Mouse (Mus musculus) embryonic facial prominence, embryonic 12.5 days (tissue): ENCODE measurements around the gene Draxin. TPM values are rescaled to one million over a fixed set of nuclear protein-coding genes. Genes with fewer than 3 reads are reported as not detected.

Experiments
- ATAC-seq: fragments of 200-750 bp; cut with Nextera tagmentation; 2 replicates; pipeline ENCODE4 v1.8.0; 2017; ENCODE audit not compliant: insufficient number of reproducible peaks, insufficient read depth, low FRiP score, low TSS enrichment
- H3K27ac ChIP-seq: fragments of 300-500 bp; sonication (generic); 2 replicates; pipeline ENCODE4 v1.5.1; 2016; ENCODE audit warnings: mild to moderate bottlenecking
- H3K27me3 ChIP-seq: fragments of 300-500 bp; sonication (generic); 2 replicates; pipeline ENCODE4 v1.6.1; 2016; ENCODE audit warnings: mild to moderate bottlenecking, moderate library complexity
- H3K36me3 ChIP-seq: fragments of 300-500 bp; sonication (generic); 2 replicates; pipeline ENCODE4 v1.6.1; 2016; ENCODE audit warnings: mild to moderate bottlenecking
- H3K4me1 ChIP-seq: fragments of 300-500 bp; sonication (generic); 2 replicates; pipeline ENCODE4 v1.6.1; 2016
- H3K4me2 ChIP-seq: fragments of 300-500 bp; sonication (generic); replicated peaks from 2 replicates; pipeline ENCODE4 v1.6.1; 2016; ENCODE audit warnings: mild to moderate bottlenecking, moderate library complexity
- H3K4me3 ChIP-seq: fragments of 300-500 bp; sonication (generic); 2 replicates; pipeline ENCODE4 v1.5.1; 2016; ENCODE audit warnings: mild to moderate bottlenecking
- H3K9ac ChIP-seq: fragments of 300-500 bp; sonication (generic); 2 replicates; pipeline ENCODE4 v1.6.1; 2016; ENCODE audit warnings: mild to moderate bottlenecking, moderate library complexity
- H3K9me3 ChIP-seq: fragments of 300-500 bp; sonication (generic); 2 replicates; pipeline ENCODE4 v1.6.1; 2016; ENCODE audit warnings: mild to moderate bottlenecking, moderate library complexity
- WGBS: fragments of 180-500 bp; shearing (Covaris S2); methylation state at CpG from one replicate; pipeline ENCODE4 v1.1.7; 2016; 5-methylcytosine and 5-hydroxymethylcytosine counted together
- polyA plus RNA-seq: library from polyadenylated mRNA; unstranded; fragments of >200 nt; fragmentation: Nextera tagmentation; extraction: Ambion mirVana; gene quantifications from 2 replicates; pipeline ENCODE4 v1.2.1, GENCODE M21; 2016

Draxin gene
- polyA plus RNA-seq, 1 experiment from 2014 or later = 1.7 TPM

DNA sequence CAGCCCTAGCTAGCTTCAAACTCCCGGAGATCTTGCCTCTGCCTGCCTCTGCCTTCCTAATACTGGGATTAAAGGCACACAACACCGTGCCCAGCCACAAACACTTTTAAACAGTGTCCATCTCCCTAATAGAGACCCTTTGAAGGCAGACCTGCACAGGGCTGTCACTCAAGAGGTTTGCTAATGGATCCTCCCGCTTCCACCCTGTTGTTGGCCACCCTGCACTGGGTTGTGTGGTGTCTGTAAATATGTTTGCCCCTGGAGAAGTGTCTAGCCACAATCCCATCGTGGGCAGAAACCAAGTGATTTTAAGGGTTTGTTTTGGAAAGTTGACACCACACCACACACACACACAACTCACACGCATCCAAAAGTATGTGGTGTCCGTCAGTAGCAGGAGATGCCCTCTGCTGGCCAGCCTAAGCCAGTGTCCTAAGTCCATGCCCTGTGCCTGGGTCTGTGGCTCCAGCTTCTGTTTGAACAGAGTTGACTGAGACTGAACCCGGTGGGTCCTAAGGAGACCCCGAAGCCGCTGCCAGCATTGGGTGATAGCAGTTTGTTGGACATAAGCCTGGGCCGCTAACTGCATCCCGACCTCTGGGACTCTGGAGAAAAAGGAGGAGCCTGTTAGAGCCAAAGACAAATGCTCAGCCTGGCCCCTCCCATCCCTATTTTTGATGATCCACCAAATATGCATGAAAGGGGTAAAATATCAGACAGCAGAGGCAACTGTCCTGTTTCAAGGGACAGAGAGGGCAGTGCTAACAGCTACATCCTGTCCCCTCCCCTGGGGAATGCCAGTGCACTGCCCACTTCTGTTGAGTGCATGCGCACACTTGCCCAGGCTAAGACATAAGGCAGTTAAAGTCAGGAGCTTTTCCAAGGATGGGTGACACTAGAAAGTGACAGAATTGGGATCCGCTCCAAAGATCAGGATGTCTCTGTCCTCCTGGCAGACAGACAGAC lies 70.1 kb downstream of the Draxin start:
- no peaks in the 10 kb centered on the region for H3K9me3 ChIP-seq
- no peak overlapping the region for H3K4me3 ChIP-seq
- H3K4me1 ChIP-seq = no peaks in the 10 kb centered on the region
- WGBS = 55% methylated on average over 13 of the region's 13 CpGs
- H3K27me3 ChIP-seq = no peaks in the 10 kb centered on the region
- H3K9ac ChIP-seq = no peak overlapping the region
- H3K27ac ChIP-seq = no peak overlapping the region
- no peak overlapping the region for H3K4me2 ChIP-seq
- 0 out of 2 replicates have a peak, but pooled peaks have one; percentile 39 for ATAC-seq
- H3K36me3 ChIP-seq = peaks cover 32% of the 10 kb centered on the region

DNA sequence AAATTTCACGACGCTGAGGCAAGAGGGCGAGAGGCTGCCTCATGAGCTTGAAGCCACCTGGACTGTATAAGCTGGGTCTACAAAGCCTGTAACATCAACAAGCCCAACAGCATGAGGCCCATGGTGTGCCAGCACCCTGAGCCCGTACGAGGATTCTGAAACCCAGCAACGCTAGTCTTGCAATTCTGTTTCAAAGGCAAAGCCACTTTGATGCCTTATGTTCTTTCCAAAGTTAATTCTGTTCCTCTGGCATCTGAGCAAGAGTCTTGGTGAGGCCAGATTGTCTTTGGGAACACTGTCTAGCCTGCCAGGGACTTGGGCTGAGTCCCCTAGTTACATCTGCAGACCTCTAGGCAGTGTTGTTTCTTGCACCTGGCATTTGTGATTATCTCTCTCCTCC lies 71.5 kb downstream of the Draxin start:
- Histone ChIP-seq H3K9ac (no peak overlapping the region), H3K27ac (no peak overlapping the region), H3K27me3 (no peaks in the 10 kb centered on the region), H3K4me2 (no peak overlapping the region), H3K9me3 (no peaks in the 10 kb centered on the region), H3K36me3 (peaks cover 45% of the 10 kb centered on the region), H3K4me3 (no peak overlapping the region), H3K4me1 (no peaks in the 10 kb centered on the region)
- WGBS = 88% methylated on average over 6 of the region's 6 CpGs
- ATAC-seq = no peak

DNA sequence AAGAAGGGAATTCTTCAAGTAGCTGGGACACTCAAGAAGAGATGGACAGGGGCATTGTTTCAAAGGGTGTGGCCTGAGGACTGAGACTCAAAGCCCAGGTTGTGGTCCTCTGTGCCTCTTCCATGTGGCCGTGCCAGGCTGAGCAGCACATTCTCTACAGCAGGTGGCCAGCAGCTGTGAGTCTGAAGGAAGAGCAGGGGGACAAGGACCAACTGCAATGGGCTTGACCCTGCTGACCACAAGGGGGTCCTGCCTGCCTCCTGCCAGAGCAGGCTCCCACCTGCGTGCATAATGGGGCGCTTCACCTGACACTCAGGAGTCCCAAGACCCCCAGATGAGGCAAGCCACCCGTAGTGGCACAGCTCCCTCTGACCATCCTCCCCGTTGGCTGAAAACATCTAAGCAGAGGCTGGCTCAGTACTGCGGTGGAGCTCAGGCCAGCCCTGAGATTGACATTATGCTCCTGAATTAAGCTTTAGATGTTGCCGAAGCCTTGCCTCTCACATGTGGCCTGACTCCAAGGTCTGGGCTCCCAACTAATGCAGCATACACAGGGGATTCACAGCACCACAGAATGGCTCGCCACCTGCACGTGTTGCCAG lies 72.2 kb downstream of the Draxin start:
- H3K9ac ChIP-seq = no peak overlapping the region
- no peak for ATAC-seq
- no peaks in the 10 kb centered on the region for H3K27me3 ChIP-seq
- 89% methylated on average over 9 of the region's 9 CpGs for WGBS
- H3K4me1 ChIP-seq = no peaks in the 10 kb centered on the region
- peaks cover 52% of the 10 kb centered on the region for H3K36me3 ChIP-seq
- no peak overlapping the region for H3K4me3 ChIP-seq
- no peak overlapping the region for H3K4me2 ChIP-seq
- H3K27ac ChIP-seq = no peak overlapping the region
- H3K9me3 ChIP-seq = no peaks in the 10 kb centered on the region

DNA sequence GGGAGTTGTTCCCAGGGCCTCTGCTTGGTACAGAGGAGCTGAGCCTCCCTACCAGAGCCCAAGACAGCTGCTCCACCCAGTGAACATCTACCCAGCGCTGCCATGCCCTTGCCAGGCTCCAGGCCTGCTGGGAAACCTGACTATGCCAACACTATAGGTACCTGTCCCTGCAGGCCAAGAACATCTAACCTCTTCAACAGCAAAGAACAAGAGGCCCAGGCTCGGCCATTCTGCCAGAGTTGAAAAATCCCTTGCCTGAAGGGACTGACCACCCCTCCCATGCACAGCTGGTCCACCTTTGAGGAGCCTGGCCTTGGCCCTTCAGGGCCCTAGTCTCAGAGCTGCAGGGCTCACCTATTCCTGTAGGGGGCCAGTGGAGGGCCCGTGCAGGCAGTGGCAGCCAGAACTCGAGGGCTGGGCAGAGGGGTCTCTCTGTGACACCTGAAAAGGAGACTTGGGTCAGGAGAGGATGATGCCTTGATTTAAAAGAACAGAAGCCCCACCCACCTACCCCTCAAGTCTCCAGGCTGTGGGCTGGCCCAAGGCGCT lies 72.8 kb downstream of the Draxin start:
- no peaks in the 10 kb centered on the region for H3K9me3 ChIP-seq
- no peaks in the 10 kb centered on the region for H3K27me3 ChIP-seq
- H3K4me3 ChIP-seq = no peak overlapping the region
- ATAC-seq = no peak
- peaks cover 58% of the 10 kb centered on the region for H3K36me3 ChIP-seq
- H3K9ac ChIP-seq = no peak overlapping the region
- H3K4me2 ChIP-seq = no peak overlapping the region
- WGBS = 61% methylated on average over 5 of the region's 5 CpGs
- H3K4me1 ChIP-seq = no peaks in the 10 kb centered on the region
- no peak overlapping the region for H3K27ac ChIP-seq

DNA sequence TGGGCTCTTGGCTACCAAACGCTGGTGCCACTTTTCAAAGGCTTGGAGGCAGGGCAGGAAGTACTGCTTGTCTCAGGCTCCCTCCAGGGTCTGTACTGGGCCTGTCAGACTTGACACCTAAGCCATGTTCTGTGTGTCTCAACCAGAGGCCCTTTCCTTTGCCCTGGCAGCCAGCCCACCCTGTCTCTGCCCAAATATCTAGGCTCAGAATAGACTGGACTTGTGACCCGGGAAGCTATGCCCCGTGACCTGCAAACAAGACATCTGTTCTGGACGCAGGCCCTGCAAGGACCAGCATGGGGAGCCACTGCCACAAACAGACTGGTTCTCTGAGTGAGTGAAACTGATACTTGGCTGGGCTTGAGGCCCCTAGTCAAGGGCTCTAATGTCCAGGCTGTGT lies 73.7 kb downstream of the Draxin start:
- ATAC-seq = no peak
- Histone ChIP-seq H3K4me2 (no peak overlapping the region), H3K27ac (no peak overlapping the region), H3K27me3 (no peaks in the 10 kb centered on the region), H3K4me1 (no peaks in the 10 kb centered on the region), H3K4me3 (no peak overlapping the region), H3K9ac (no peak overlapping the region), H3K9me3 (no peaks in the 10 kb centered on the region), H3K36me3 (peaks cover 67% of the 10 kb centered on the region)
- WGBS = 83% methylated on average over 4 of the region's 4 CpGs

DNA sequence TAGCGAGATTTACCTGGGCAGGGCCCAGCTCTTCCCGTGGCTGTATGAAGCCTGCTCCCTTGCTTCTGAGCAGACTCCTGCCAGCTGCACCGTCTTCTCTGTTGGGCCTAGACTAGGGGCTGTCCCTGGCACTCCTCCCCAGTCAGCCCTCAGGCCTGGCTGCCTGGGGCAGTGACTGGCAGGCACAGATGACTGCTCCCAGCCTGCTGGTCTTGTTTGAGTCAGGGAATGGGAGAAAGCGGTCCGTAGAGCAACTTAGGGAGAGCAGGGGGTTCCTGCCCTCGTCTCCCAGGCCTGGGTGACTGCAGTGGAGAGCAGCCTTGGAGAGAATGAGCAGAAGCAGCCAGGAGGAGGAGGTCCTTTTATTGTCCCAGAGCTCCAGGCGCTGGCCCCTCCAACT lies 74.3 kb downstream of the Draxin start:
- Histone ChIP-seq H3K9ac (no peak overlapping the region), H3K36me3 (peaks cover 73% of the 10 kb centered on the region)

DNA sequence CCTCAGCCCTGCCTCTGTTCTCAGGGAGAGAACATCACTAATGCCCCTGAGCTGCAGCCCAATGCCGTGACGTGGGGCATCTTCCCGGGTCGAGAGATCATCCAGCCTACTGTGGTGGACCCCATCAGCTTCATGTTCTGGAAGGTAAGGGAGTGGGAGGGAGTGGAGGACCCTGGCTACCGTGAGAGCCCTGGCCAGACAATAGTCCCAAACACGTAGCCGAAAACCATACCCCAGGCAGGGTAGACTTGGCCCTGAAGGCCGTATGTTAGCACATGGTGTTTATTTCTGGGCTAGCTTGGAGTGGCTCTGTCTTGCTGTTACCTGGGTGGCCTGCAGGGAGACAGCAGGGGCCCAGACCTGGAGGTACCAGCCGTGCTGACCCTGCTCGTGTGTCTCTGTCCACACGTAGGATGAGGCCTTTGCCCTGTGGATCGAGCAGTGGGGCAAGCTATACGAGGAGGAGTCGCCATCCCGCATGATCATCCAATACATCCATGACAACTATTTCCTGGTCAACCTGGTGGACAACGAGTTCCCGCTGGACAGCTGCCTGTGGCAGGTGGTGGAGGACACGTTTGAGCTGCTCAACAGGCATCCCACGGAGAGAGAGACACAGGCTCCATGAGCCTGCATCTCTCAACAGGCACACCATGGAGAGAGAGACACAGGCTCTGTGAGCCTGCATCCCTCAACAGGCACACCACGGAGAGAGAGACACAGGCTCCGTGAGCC lies 75.4 kb downstream of the Draxin start:
- H3K9me3 ChIP-seq = no peaks in the 10 kb centered on the region
- no peaks in the 10 kb centered on the region for H3K4me1 ChIP-seq
- H3K9ac ChIP-seq = no peak overlapping the region
- WGBS = 93% methylated on average over 21 of the region's 21 CpGs
- H3K4me3 ChIP-seq = no peak overlapping the region
- no peaks in the 10 kb centered on the region for H3K27me3 ChIP-seq
- H3K27ac ChIP-seq = no peak overlapping the region
- ATAC-seq = no peak
- no peak overlapping the region for H3K4me2 ChIP-seq
- H3K36me3 ChIP-seq = peaks cover 84% of the 10 kb centered on the region

More for the DNA sequence above, 74.3 kb downstream of the Draxin start:
- H3K27ac ChIP-seq = no peak overlapping the region
- no peaks in the 10 kb centered on the region for H3K27me3 ChIP-seq
- no peak overlapping the region for H3K4me2 ChIP-seq
- H3K4me3 ChIP-seq = no peak overlapping the region
- H3K9me3 ChIP-seq = no peaks in the 10 kb centered on the region
- WGBS = 87% methylated on average over 7 of the region's 7 CpGs
- ATAC-seq = no peak
- no peaks in the 10 kb centered on the region for H3K4me1 ChIP-seq

DNA sequence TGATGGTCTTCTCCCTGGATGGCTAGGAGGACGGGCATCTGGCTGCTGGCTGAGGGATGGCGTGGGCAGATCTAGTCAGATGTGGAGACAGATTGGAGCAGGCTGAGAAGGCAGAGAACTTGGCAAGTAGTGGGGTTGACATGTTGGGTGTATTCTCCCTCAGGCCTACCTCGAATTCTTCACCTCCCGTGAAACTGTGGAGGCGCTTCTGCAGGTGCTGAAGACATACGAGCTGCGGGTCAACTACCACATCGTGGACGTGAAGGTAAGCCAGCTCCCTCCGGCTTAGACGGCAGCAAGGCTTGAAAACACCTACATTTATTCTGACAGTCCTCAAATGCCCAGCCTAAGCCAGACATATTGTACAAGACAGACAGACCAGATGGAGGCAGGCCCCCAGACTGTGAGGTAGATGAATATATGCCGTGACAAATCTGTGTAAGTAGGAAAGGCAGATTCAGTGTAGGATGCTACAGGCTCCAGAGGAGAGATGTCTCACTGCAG lies 77.0 kb downstream of the Draxin start:
- 92% methylated on average over 12 of the region's 12 CpGs for WGBS
- peaks cover 92% of the 10 kb centered on the region for H3K36me3 ChIP-seq
- no peaks in the 10 kb centered on the region for H3K9me3 ChIP-seq
- H3K4me1 ChIP-seq = no peaks in the 10 kb centered on the region
- ATAC-seq = no peak
- H3K4me3 ChIP-seq = no peak overlapping the region
- H3K9ac ChIP-seq = no peak overlapping the region
- H3K4me2 ChIP-seq = no peak overlapping the region
- no peak overlapping the region for H3K27ac ChIP-seq
- H3K27me3 ChIP-seq = no peaks in the 10 kb centered on the region

DNA sequence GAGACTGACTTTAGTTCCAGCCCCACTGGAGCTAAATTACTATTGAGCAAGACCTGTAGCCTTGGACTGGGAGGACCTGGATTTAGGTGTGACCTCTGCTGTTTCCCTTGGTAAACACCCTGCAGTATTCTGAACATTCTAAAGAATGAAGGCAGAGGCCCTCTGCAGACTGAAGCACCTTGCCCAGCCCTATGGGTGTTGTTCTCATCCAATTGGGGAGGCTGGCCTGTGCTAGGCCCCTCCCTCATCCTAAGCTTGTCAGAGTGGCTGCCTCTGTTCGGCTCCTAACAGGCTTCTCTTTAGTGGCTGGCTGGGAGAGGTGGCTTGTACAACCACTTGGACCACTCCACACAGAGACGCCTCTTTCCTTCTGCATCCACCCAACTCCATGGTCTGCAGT lies 77.5 kb downstream of the Draxin start:
- ATAC-seq = no peak
- H3K9ac ChIP-seq = no peak overlapping the region
- no peak overlapping the region for H3K4me3 ChIP-seq
- H3K27me3 ChIP-seq = no peaks in the 10 kb centered on the region
- H3K27ac ChIP-seq = no peak overlapping the region
- no peak overlapping the region for H3K4me2 ChIP-seq
- H3K36me3 ChIP-seq = peaks cover 92% of the 10 kb centered on the region
- 90% methylated on average over 2 of the region's 2 CpGs for WGBS
- H3K9me3 ChIP-seq = no peaks in the 10 kb centered on the region
- H3K4me1 ChIP-seq = no peaks in the 10 kb centered on the region

DNA sequence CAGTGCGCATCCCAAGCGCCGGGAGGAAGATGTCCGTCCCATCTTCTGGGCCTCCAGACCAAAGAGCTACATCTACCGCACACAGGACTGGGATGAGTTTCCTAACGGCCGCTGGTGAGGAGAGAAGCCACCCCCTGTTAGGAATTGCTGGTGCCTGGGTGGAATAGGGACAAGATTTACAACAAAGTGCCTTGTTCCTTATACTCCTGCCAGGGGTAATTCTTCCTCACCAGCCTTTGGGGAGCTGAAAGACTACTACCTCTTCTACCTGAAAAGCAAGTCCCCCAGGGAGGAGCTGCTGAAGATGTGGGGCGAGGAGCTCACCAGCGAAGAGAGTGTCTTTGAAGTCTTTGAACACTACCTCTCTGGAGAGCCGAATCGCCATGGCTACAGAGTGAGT lies 78.6 kb downstream of the Draxin start:
- Histone ChIP-seq H3K9me3 (no peaks in the 10 kb centered on the region), H3K4me3 (no peak overlapping the region), H3K36me3 (peaks cover 88% of the 10 kb centered on the region), H3K4me2 (no peak overlapping the region), H3K4me1 (no peaks in the 10 kb centered on the region), H3K9ac (no peak overlapping the region), H3K27ac (no peak overlapping the region), H3K27me3 (no peaks in the 10 kb centered on the region)
- 89% methylated on average over 11 of the region's 11 CpGs for WGBS
- ATAC-seq = no peak

DNA sequence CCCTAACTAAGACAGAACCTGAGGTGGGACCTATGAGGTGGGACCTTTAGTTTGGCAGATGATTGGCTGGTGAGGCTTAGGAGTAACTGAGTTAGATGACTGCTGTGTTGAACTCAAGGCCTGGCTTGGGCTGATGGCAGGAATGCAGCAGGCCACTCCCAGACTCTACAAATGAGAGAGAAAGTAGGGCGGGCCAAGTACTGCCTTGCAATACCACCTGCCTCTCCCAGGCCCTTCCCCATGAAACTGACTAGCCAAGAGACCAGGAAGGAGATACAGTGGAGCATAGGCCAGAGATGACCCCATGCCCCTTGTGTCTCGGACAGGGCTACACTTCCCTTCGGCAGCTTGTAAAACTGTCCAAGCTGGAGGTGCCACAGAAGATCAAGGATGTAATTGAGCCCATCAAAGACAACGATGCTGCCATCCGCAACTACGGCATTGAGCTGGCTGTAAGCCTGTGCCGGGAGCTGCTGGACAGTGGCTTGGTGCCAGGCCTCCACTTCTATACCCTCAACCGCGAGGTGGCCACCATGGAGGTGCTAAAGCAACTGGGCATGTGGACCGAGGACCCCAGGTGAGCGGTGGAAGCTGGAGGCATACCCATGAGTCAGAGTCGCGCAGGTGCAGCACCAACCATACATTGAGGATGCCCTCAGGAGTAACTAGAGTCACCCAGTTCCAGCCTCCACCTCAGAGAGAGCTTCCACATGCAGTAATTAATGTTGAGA lies 79.3 kb downstream of the Draxin start:
- no peak for ATAC-seq
- WGBS = 94% methylated on average over 13 of the region's 13 CpGs
- Histone ChIP-seq H3K27ac (no peak overlapping the region), H3K4me2 (no peak overlapping the region), H3K27me3 (no peaks in the 10 kb centered on the region), H3K36me3 (peaks cover 85% of the 10 kb centered on the region), H3K9me3 (no peaks in the 10 kb centered on the region), H3K4me1 (no peaks in the 10 kb centered on the region), H3K4me3 (no peak overlapping the region), H3K9ac (no peak overlapping the region)
